Mouse (Mus musculus): ENCODE data around the gene Igfbp5.
A peak's percentile ranks its signal among the peaks of the same experiment; 100 is the strongest.

The Igfbp5 gene

GRCm38 (mm10) chr1:72857142-72857541, 17.5 kb downstream of the Igfbp5 start:
- peaks cover 25% of the 10 kb centered on the region for H3K4me1 ChIP-seq (replicated peaks; ENCODE audit: low read depth, low read length)
- peaks cover 33% of the 10 kb centered on the region for H3K27me3 ChIP-seq (ENCODE audit: insufficient read depth, low read length)
- H3K9me3 ChIP-seq (ENCODE audit: low read length) = no peaks in the 10 kb centered on the region
- H3K36me3 ChIP-seq (ENCODE audit: insufficient read depth, low read length) = peaks cover 16% of the 10 kb centered on the region
- TF ChIP-seq POU5F1 (IDR thresholded peaks at IDR 0.05; ENCODE audit: borderline replicate concordance, low read length) (no peak), CTCF (conservative IDR thresholded peaks at IDR 0.05; ENCODE audit: low read length) (no peak), NANOG (IDR thresholded peaks at IDR 0.05; ENCODE audit: borderline replicate concordance, low read length) (no peak)
- H3K4me3 ChIP-seq (replicated peaks; ENCODE audit: low read length) = no peak overlapping the region

GRCm38 (mm10) chr1:72856209-72856909, 18.3 kb downstream of the Igfbp5 start:
- TF ChIP-seq CTCF (conservative IDR thresholded peaks at IDR 0.05; ENCODE audit: low read length) (no peak), NANOG (IDR thresholded peaks at IDR 0.05; ENCODE audit: borderline replicate concordance, low read length) (no peak), POU5F1 (IDR thresholded peaks at IDR 0.05; ENCODE audit: borderline replicate concordance, low read length) (no peak)
- Histone ChIP-seq H3K9me3 (ENCODE audit: low read length) (no peaks in the 10 kb centered on the region), H3K4me1 (replicated peaks; ENCODE audit: low read depth, low read length) (peaks cover 25% of the 10 kb centered on the region), H3K27me3 (ENCODE audit: insufficient read depth, low read length) (peaks cover 25% of the 10 kb centered on the region), H3K4me3 (replicated peaks; ENCODE audit: low read length) (no peak overlapping the region), H3K36me3 (ENCODE audit: insufficient read depth, low read length) (peaks cover 24% of the 10 kb centered on the region)

- peaks cover 20% of the 10 kb centered on the region for H3K27me3 ChIP-seq (ENCODE audit: insufficient read depth, low read length)
- H3K36me3 ChIP-seq (ENCODE audit: insufficient read depth, low read length) = peaks cover 30% of the 10 kb centered on the region
- H3K9me3 ChIP-seq (ENCODE audit: low read length) = no peaks in the 10 kb centered on the region
- H3K4me3 ChIP-seq (replicated peaks; ENCODE audit: low read length) = no peak overlapping the region
- peaks cover 25% of the 10 kb centered on the region for H3K4me1 ChIP-seq (replicated peaks; ENCODE audit: low read depth, low read length)
- TF ChIP-seq NANOG (IDR thresholded peaks at IDR 0.05; ENCODE audit: borderline replicate concordance, low read length) (no peak), POU5F1 (IDR thresholded peaks at IDR 0.05; ENCODE audit: borderline replicate concordance, low read length) (no peak), CTCF (conservative IDR thresholded peaks at IDR 0.05; ENCODE audit: low read length) (no peak)
These were observed 19.0 kb downstream of the Igfbp5 start for GRCm38 (mm10) chr1:72855729-72856128.

GRCm38 (mm10) chr1:72854337-72855237, 20.1 kb downstream of the Igfbp5 start:
- peaks cover 9% of the 10 kb centered on the region for H3K27me3 ChIP-seq (ENCODE audit: insufficient read depth, low read length)
- H3K9me3 ChIP-seq (ENCODE audit: low read length) = no peaks in the 10 kb centered on the region
- peak; percentile 96 for TF ChIP-seq CTCF (conservative IDR thresholded peaks at IDR 0.05; ENCODE audit: low read length)
- TF ChIP-seq NANOG (IDR thresholded peaks at IDR 0.05; ENCODE audit: borderline replicate concordance, low read length) = no peak
- H3K4me3 ChIP-seq (replicated peaks; ENCODE audit: low read length) = 0 out of 2 replicates have a peak overlapping the region, but pooled peaks have one; percentile 8
- H3K4me1 ChIP-seq (replicated peaks; ENCODE audit: low read depth, low read length) = peaks cover 32% of the 10 kb centered on the region
- H3K36me3 ChIP-seq (ENCODE audit: insufficient read depth, low read length) = peaks cover 42% of the 10 kb centered on the region

GRCm38 (mm10) chr1:72853759-72854158, 20.9 kb downstream of the Igfbp5 start:
- H3K36me3 ChIP-seq (ENCODE audit: insufficient read depth, low read length) = peaks cover 50% of the 10 kb centered on the region
- peaks cover 34% of the 10 kb centered on the region for H3K4me1 ChIP-seq (replicated peaks; ENCODE audit: low read depth, low read length)
- no peak for TF ChIP-seq NANOG (IDR thresholded peaks at IDR 0.05; ENCODE audit: borderline replicate concordance, low read length)
- H3K9me3 ChIP-seq (ENCODE audit: low read length) = no peaks in the 10 kb centered on the region
- peaks cover 3% of the 10 kb centered on the region for H3K27me3 ChIP-seq (ENCODE audit: insufficient read depth, low read length)
- H3K4me3 ChIP-seq (replicated peaks; ENCODE audit: low read length) = no peak overlapping the region

GRCm38 (mm10) chr1:72849037-72849436, 25.6 kb downstream of the Igfbp5 start:
- Histone ChIP-seq H3K4me3 (replicated peaks; ENCODE audit: low read length) (no peak overlapping the region), H3K4me1 (replicated peaks; ENCODE audit: low read depth, low read length) (peaks cover 60% of the 10 kb centered on the region), H3K9me3 (ENCODE audit: low read length) (no peaks in the 10 kb centered on the region), H3K36me3 (ENCODE audit: insufficient read depth, low read length) (peaks cover 95% of the 10 kb centered on the region), H3K27me3 (ENCODE audit: insufficient read depth, low read length) (no peaks in the 10 kb centered on the region)
- TF ChIP-seq NANOG (IDR thresholded peaks at IDR 0.05; ENCODE audit: borderline replicate concordance, low read length) = no peak
- TF ChIP-seq CTCF (conservative IDR thresholded peaks at IDR 0.05; ENCODE audit: low read length) = no peak
- no peak for TF ChIP-seq POU5F1 (IDR thresholded peaks at IDR 0.05; ENCODE audit: borderline replicate concordance, low read length)

- Histone ChIP-seq H3K4me3 (replicated peaks; ENCODE audit: low read length) (no peak overlapping the region), H3K4me1 (replicated peaks; ENCODE audit: low read depth, low read length) (peaks cover 60% of the 10 kb centered on the region), H3K36me3 (ENCODE audit: insufficient read depth, low read length) (peaks cover 98% of the 10 kb centered on the region), H3K27me3 (ENCODE audit: insufficient read depth, low read length) (no peaks in the 10 kb centered on the region), H3K9me3 (ENCODE audit: low read length) (no peaks in the 10 kb centered on the region)
- TF ChIP-seq CTCF (conservative IDR thresholded peaks at IDR 0.05; ENCODE audit: low read length) (no peak), POU5F1 (IDR thresholded peaks at IDR 0.05; ENCODE audit: borderline replicate concordance, low read length) (no peak), NANOG (IDR thresholded peaks at IDR 0.05; ENCODE audit: borderline replicate concordance, low read length) (no peak)
These were observed 26.8 kb downstream of the Igfbp5 start for GRCm38 (mm10) chr1:72847849-72848380.

GRCm38 (mm10) chr1:72844675-72845074, 30.0 kb downstream of the Igfbp5 start:
- Histone ChIP-seq H3K36me3 (ENCODE audit: insufficient read depth, low read length) (peaks cover 94% of the 10 kb centered on the region), H3K4me3 (replicated peaks; ENCODE audit: low read length) (no peak overlapping the region), H3K9me3 (ENCODE audit: low read length) (no peaks in the 10 kb centered on the region), H3K4me1 (replicated peaks; ENCODE audit: low read depth, low read length) (peaks cover 82% of the 10 kb centered on the region), H3K27me3 (ENCODE audit: insufficient read depth, low read length) (no peaks in the 10 kb centered on the region)
- TF ChIP-seq POU5F1 (IDR thresholded peaks at IDR 0.05; ENCODE audit: borderline replicate concordance, low read length) (no peak), CTCF (conservative IDR thresholded peaks at IDR 0.05; ENCODE audit: low read length) (no peak), NANOG (IDR thresholded peaks at IDR 0.05; ENCODE audit: borderline replicate concordance, low read length) (no peak)
